ENCODE assay signal across 8 mouse cellular contexts in the genomic region with DNA sequence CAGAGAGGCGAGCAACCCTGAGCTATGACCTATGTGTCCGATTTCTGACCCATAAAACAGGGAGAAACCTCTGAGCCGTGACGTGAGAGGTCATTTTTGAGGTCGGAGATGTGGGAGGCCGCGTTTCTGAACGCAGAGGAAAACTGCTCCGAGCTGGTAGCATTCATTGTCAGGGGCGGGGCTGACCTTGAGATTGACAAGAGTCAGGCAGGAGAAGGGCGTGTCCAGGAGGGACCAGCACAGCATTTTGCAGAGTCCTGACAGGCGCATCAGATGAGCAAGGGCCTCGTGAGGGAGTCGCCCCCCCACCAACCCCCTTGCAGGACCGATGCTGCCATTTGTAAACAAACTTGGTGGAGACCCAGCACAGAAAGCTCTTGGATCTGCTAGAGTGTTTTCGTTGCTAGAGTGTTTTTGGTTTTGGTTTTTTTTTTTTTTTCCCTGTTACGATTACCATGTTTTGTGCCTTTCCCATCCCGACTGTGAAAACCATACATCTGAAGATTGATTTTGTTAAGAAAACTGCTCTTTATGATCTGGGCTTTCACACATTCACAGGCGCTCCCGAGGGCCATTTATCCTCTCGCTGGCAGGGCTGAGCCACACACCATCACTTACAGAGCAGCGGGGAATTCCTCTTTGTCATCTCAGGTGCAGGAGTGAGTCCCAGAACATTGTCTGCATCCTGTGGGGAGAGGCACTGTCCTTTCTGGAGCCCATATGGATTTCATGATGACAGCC.
A peak's percentile ranks its signal among the peaks of the same experiment; 100 is the strongest.
DNase-seq lines count a peak whose midpoint lies in the region; ATAC-seq and TF ChIP-seq lines count a peak whose summit lies in the region.

No protein-coding gene starts in this region.

- H3K27ac ChIP-seq in hindbrain, postnatal 0 days = no peak overlapping the region
- no peak overlapping the region for H3K27ac ChIP-seq in midbrain, embryonic 16.5 days (ENCODE audit: low read length)

- peak; percentile 23 for DNase-seq in lung, postnatal 36 days
- DNase-seq in lung, postnatal 25 days (ENCODE audit: low spot score) = no peak
- DNase-seq in embryo, embryonic 11 days = peak; percentile 74
- no peak for DNase-seq in hindbrain, postnatal 0 days (ENCODE audit: low spot score)
- no peak for DNase-seq in c-Kit-positive CD71-positive TER-119-positive erythroid progenitor cells, embryonic 14.5 days (ENCODE audit: low spot score)
- DNase-seq in urinary bladder, postnatal 10 days (ENCODE audit: low spot score) = no peak
- no peak for DNase-seq in left cerebral cortex, postnatal 4 days

- no peaks in the 10 kb centered on the region for H3K36me3 ChIP-seq in hindbrain, postnatal 0 days (ENCODE audit: insufficient read depth, low read length)
- H3K36me3 ChIP-seq in midbrain, embryonic 16.5 days (ENCODE audit: control insufficient read depth, insufficient read depth, low read length) = no peaks in the 10 kb centered on the region

- H3K9ac ChIP-seq in hindbrain, postnatal 0 days (replicated peaks; ENCODE audit: low read length) = no peak overlapping the region
- H3K9ac ChIP-seq in midbrain, embryonic 16.5 days (ENCODE audit: low read depth, low read length) = no peak overlapping the region

- no peak for TF ChIP-seq CTCF in hindbrain, postnatal 0 days (IDR thresholded peaks at IDR 0.05; ENCODE audit: low read depth)

- H3K9me3 ChIP-seq in hindbrain, postnatal 0 days (ENCODE audit: low read length) = no peaks in the 10 kb centered on the region
- H3K9me3 ChIP-seq in midbrain, embryonic 16.5 days (replicated peaks; ENCODE audit: control insufficient read depth, low read length, poor library complexity, severe bottlenecking) = no peaks in the 10 kb centered on the region

- H3K4me3 ChIP-seq in hindbrain, postnatal 0 days (ENCODE audit: low read length) = no peak overlapping the region
- no peak overlapping the region for H3K4me3 ChIP-seq in midbrain, embryonic 16.5 days (ENCODE audit: low read depth, low read length)

- H3K27me3 ChIP-seq in hindbrain, postnatal 0 days (ENCODE audit: insufficient read depth, low read length) = no peaks in the 10 kb centered on the region
- H3K27me3 ChIP-seq in midbrain, embryonic 16.5 days (ENCODE audit: control insufficient read depth, insufficient read depth, low read depth, low read length) = no peaks in the 10 kb centered on the region

- intact Hi-C loops in left cerebral cortex, postnatal 4 days (cut with DNase I) = no loop called here

- no peak for ATAC-seq in hindbrain, postnatal 0 days
- no peak for ATAC-seq in midbrain, embryonic 16.5 days

- WGBS in hindbrain, postnatal 0 days = 14% methylated on average over 22 of the region's 22 CpGs
- WGBS in midbrain, embryonic 16.5 days = 11% methylated on average over 22 of the region's 22 CpGs

- peaks cover 11% of the 10 kb centered on the region for H3K4me1 ChIP-seq in hindbrain, postnatal 0 days (ENCODE audit: insufficient read depth, low read length)
- peaks cover 24% of the 10 kb centered on the region for H3K4me1 ChIP-seq in midbrain, embryonic 16.5 days (ENCODE audit: control insufficient read depth, insufficient read depth, low read length)

- H3K4me2 ChIP-seq in hindbrain, postnatal 0 days (ENCODE audit: low read depth, low read length) = peak overlapping the region; percentile 27; the same call in 1 of the 2 replicates
- H3K4me2 ChIP-seq in midbrain, embryonic 16.5 days (ENCODE audit: low read length) = peak overlapping the region; percentile 23

Comparison
In these comparisons a context has a peak if more than half of its experiments do, and no peak if none do; other contexts are left out.
1. DNase-seq: peak in lung, postnatal 36 days (single experiment) and embryo, embryonic 11 days (single experiment); none in lung, postnatal 25 days (single experiment), hindbrain, postnatal 0 days (single experiment), c-Kit-positive CD71-positive TER-119-positive erythroid progenitor cells, embryonic 14.5 days (single experiment), urinary bladder, postnatal 10 days (single experiment) and left cerebral cortex, postnatal 4 days (single experiment).